Mouse (Mus musculus): Measurements from ENCODE around the gene Egflam.

The Egflam gene

DNA sequence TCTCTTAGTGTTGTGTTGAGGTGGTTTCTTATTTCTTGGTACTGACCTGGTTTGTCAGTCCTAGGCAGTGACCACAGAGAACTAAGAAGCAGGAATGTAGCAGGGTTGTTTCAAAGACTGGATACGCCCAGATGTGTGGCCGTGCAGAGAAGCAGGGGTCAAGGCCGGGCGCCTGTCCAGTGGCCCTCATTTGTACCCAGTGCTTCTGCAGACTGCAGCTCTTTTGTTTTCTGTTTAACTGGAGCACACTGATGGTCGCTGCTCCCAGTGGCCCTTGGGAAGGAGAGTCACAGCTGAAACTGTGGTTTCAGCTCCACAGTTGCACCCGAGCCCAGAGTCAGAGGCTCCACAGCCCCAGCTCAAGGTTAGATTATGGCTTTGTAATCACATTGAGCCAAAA is 217.6 kb downstream of the Egflam start:
- DNase-seq (ENCODE audit: low read depth, low spot score) = no peak

DNA sequence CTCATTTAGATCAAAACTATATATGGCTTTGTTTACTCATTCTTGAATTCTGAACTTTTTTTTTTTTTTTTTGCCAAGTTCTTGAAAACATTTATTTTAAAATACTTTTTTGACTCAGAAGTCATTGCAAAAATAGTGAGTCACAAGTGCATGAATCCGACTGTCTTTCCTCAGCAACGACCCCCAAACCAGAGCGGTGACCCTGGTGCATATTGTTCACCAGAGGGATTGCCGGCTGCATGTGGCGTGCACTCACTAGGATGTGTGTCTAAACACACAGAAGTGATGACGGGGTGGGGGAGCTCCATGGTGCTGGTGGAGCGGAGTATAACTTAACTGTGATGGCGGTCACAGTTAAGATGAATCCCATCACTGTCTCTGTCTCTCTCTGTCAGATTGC is 224.4 kb downstream of the Egflam start:
- DNase-seq (ENCODE audit: low read depth, low spot score) = no peak

DNA sequence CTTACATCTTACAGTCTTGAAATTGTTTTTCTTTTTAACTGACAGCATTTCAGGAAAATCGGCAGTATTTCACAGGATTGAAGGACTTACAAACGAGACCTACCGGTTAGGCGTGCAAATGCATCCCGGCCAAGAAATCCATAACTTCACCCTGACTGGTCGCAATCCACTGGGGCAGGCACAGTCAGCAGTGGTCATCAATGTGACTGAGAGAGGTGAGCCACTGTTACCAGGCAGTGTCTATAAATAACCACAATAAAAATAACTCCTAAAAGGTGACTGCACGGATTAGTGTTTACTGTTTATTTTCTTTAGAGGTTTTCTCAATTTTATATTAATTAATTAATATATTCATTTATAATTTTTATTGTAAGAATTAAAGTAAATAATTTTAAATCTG is 224.8 kb downstream of the Egflam start:
- DNase-seq (ENCODE audit: low read depth, low spot score) = no peak

DNA sequence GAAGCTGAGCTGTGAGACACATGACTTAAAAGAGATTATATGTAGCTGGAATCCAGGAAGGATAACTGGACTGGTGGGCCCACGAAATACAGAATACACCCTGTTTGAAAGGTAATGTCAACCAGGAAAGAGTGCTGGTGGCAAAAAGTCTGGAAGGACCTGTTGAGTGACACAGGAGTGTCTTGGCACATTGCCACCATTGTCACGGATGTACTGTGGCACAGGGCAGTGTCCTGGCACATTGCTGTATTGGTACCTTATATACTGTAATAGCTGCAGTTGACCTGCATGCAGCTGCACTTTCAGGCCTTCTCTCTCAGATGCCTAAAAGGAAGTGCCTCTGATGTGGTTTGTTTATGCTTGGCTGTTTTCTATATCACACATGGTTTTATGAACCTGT is 225.3 kb downstream of the Egflam start:
- DNase-seq (ENCODE audit: low read depth, low spot score) = no peak

DNA sequence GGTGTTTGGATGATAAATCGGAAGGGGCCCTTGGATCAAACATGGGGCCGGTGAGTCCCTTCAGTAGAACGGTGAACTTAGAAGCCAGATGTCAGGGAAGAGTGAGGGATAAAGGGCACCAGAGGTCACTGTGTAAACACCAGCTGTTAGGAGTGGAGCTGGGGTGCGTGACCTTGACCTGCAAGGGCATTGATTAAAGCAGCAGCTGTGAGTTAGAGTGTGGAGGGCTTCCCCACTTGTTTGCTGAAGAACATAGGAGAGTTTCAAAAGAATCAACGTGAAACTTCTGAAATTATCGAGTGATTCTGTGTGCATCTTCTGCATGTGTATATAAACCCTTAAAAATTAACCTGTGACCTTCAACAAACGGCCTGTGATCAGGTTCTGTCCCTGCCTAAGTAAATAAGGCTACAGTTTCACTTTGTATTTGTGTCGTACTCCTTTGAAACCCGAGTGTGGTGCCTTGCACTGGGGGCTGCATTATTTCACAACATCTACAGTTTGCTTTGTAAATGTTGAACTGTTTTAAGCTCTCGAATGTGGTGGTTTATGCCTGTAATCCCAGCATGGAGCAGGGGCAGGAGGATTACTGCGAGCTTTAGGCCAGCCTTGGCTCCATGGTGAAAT is 230.2 kb downstream of the Egflam start:
- peak; percentile 72 for DNase-seq (ENCODE audit: low read depth, low spot score)

DNA sequence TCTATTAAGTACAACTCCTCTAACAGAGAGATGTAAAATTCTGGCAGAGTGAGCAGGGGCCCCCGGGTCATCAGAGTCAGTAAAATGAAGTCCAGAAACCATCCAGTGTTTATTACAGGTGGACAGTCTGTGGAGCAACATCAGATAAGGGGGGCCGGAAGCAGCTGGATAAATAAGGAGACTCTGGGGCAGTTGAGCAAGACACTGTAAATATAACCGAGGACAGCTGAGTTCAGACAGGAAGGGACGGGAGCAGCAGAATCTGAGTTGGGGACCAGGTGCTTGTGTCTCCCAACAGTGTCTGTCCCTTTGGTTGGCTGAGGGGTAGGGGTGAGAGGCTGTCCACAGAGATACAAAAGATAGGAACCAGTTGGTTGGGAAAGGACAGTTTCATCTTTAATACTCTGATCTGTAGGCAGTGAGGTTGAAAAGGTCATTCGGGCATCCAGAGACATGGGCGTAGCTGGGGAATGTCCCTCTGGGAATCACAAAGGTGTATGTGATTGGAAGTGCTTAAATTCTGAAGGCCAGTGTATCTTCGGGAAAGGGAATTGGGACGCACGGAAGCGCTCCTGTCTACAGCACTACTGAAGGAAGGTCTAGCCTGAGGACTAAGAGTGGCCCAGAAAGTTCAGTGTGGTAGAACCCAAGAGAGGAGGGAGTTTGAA is 230.8 kb downstream of the Egflam start:
- DNase-seq (ENCODE audit: low read depth, low spot score) = peak; percentile 68

DNA sequence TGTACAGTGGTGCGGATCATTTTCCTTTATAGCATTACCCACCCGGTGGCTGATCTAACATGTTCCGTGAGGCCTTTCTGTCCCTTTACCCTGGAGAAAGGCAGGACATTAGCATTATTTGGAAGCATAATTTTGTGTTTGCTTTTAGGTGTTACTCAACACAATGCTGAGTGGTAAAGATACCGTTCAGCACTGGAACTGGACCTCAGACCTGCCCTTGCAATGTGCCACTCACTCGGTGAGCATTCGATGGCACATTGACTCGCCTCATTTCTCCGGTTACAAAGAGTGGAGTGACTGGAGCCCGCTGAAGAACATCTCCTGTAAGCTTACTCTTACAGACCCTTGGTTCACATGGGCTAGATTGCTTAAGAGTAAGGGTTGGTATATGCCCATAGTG is 231.5 kb downstream of the Egflam start:
- no peak for DNase-seq (ENCODE audit: low read depth, low spot score)

DNA sequence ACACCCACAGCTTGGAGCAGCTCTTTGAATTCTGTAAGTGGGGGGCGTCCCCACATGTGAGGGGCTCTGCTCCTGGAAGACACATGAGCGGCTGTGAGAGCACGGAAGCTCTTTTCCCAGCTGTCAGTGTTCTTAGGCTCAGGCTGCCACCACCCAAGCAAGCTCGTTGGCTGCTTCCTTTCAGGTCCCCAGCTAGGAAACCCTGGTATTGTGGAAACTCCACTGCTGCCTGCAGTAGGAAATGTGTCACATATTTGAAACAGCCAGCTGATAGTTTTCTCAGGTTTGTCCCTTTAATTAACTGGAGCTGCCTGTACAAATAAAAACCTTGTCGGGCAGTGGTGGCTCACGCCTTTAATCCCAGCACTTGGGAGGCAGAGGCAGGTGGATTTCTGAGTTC is 234.3 kb downstream of the Egflam start:
- DNase-seq (ENCODE audit: low read depth, low spot score) = no peak

DNA sequence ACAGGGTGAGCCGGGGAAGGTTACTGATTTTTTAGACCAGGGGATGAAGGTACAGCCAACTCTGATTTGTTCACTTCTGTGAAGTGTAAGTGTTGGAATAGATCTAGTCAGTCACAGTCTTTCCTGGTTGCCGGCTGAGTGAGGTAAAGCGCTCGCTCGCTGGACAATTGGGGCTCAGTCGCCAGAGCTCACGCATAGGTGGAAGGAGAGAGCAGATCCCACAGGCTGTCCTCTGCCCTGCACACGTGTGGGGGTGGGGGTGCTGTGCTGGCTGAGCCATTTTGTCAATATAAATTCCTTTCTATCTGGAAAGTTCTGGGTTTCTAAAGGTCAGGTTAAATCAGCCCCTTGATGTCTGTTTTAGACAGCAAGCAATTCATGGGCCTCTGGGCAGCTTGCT is 237.9 kb downstream of the Egflam start:
- DNase-seq (ENCODE audit: low read depth, low spot score) = peak; percentile 28

DNA sequence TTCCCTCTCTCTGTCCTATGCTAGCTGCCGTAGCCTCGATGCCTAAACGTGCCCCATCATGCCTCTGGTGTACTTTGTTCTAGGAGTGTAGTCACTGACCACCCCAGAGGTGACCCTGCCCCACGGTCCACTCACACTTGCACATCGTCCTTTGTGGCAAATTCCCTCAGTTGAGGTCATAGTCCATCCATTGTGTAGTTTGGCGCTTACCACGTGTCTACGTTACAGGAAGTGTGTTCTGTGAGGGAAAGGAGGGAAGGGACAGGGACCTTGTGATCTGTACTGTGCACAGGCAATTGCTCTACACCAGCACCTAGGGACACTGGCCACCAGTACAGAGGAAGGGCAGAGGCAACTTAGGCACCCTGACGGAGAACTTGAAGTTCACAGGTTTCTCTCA is 238.3 kb downstream of the Egflam start:
- no peak for DNase-seq (ENCODE audit: low read depth, low spot score)

DNA sequence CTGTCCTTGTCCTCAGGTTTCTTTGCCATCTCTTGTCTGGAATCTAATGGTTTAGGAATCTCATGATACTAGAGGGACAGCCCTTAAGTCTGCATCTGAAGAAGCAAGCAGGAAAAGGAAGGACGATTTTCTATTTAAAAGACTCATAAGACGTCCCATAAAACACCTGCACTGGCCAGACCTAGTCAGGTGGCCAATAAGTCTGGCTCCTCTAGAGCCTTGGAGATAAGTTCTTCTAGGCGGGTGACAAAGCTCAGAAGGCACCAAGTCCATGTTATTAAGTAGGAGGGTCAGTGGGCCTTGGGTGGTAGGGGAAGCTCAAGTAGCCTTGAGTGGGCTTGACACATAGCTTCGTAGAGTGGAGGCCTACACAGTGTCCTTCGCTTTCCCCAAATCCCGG is 240.5 kb downstream of the Egflam start:
- no peak for DNase-seq (ENCODE audit: low read depth, low spot score)
